Mouse (Mus musculus) CH12.LX (cell line): ENCODE measurements at regions not wholly inside any gene's neighbourhood (a gene's known extent, or its start where the extent isn't known, plus 50 kb on each side); places are given as distances from the start of the nearest gene placed in this dataset.

ENCODE experiments used
- CHD2 ChIP-seq: IDR thresholded peaks from 2 replicates; pipeline ENCODE4 v1.6.1; 2011; ENCODE audit warnings: low read length, improper control_type of control experiment
- CTCF ChIP-seq, 2 experiments: IDR thresholded peaks in 1 of 2; conservative IDR thresholded peaks in 1 of 2; 2 replicates each; pipeline ENCODE4 v1.5.1; 2011 to 2012; ENCODE audit warnings: low read depth in 2 of 2, low read length in 2 of 2, improper control_type of control experiment in 1 of 2, inconsistent platforms in 1 of 2, mild to moderate bottlenecking in 1 of 2, moderate library complexity in 1 of 2
- ELF1 ChIP-seq: IDR thresholded peaks from 2 replicates; pipeline ENCODE4 v1.6.1; 2014; ENCODE audit warnings: low read depth, mild to moderate bottlenecking, inconsistent platforms, low read length, improper control_type of control experiment
- EP300 ChIP-seq: IDR thresholded peaks from 2 replicates; pipeline ENCODE4 v1.6.1; 2011; ENCODE audit warnings: low read length, improper control_type of control experiment
- ETS1 ChIP-seq: conservative IDR thresholded peaks from 2 replicates; pipeline ENCODE4 v1.6.1; 2012; ENCODE audit warnings: low read depth, mild to moderate bottlenecking, inconsistent platforms, low read length, improper control_type of control experiment, moderate library complexity
- GABPA ChIP-seq: IDR thresholded peaks from 2 replicates; pipeline ENCODE4 v1.6.1; 2012; ENCODE audit warnings: low read depth, low read length, improper control_type of control experiment, inconsistent platforms; ENCODE audit not compliant: insufficient replicate concordance
- IRF4 ChIP-seq: IDR thresholded peaks from 2 replicates; pipeline ENCODE4 v1.6.1; 2014; ENCODE audit warnings: low read depth, mild to moderate bottlenecking, inconsistent platforms, low read length, improper control_type of control experiment
- MAX ChIP-seq: IDR thresholded peaks from 2 replicates; pipeline ENCODE4 v1.6.1; 2011; ENCODE audit warnings: low read length, improper control_type of control experiment
- POLR2A ChIP-seq: IDR thresholded peaks from 2 replicates; pipeline ENCODE4 v1.6.1; 2011; ENCODE audit warnings: low read depth, mild to moderate bottlenecking, improper control_type of control experiment, low read length
- POLR2AphosphoS2 ChIP-seq: IDR thresholded peaks from 2 replicates; pipeline ENCODE4 v1.6.1; 2011; ENCODE audit warnings: low read depth, low read length, improper control_type of control experiment
- TBP ChIP-seq: conservative IDR thresholded peaks from 2 replicates; pipeline ENCODE4 v1.6.1; 2011; ENCODE audit warnings: low read depth, low read length, improper control_type of control experiment
- TCF12 ChIP-seq: IDR thresholded peaks from 2 replicates; pipeline ENCODE4 v1.6.1; 2014; ENCODE audit warnings: low read depth, mild to moderate bottlenecking, inconsistent platforms, low read length, improper control_type of control experiment

- TF ChIP-seq CTCF (conservative IDR thresholded peaks at IDR 0.05 in 1 of 2, IDR thresholded peaks at IDR 0.05 in 1 of 2; ENCODE audit: low read depth in 2 of 2, low read length in 2 of 2) (no peak), POLR2A (no peak), TBP (no peak), EP300 (no peak), ELF1 (no peak), CHD2 (no peak), TCF12 (no peak), GABPA (no peak), IRF4 (no peak), POLR2AphosphoS2 (no peak), MAX (no peak), ETS1 (no peak)
Measured at GRCm38 (mm10) chr12:77666411-77666810, 428.5 kb downstream of the Fut8 start.
